Mouse (Mus musculus) T-helper 17 cell (primary cell): ENCODE measurements around the gene Xxylt1.

Experiments used
- in situ Hi-C, 2 experiments: fragments of 300-600 bp; cut with MboI, MseI; formaldehyde crosslinking; loops; 1 replicate in 1 of 2; 2 replicates in 1 of 2; pipeline ENCODE4 v1.15.1; 2025; ENCODE audit warnings: high pct_unique_total_duplicates in 2 of 2

Gene Xxylt1

DNA sequence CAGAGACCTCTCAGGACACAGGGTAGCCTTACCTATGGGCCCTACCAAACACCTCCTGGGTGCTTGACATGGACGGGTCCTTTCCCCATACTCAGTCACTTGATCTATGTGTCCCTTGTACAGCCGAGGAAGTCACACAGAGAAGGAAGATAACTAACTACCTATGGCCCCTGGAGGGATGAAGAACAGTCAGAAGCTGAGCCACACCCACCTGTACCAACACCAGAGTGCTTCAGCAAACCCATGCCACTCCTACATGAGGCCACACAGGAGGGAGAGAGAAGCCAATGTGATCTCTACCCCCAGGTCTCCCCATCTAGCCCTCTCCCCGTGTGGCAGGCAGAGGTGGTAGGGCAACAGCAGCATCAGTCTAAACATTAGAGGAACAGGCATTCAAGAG, 18.3 kb downstream of the Xxylt1 start:
- in situ Hi-C loops = no loop called here

DNA sequence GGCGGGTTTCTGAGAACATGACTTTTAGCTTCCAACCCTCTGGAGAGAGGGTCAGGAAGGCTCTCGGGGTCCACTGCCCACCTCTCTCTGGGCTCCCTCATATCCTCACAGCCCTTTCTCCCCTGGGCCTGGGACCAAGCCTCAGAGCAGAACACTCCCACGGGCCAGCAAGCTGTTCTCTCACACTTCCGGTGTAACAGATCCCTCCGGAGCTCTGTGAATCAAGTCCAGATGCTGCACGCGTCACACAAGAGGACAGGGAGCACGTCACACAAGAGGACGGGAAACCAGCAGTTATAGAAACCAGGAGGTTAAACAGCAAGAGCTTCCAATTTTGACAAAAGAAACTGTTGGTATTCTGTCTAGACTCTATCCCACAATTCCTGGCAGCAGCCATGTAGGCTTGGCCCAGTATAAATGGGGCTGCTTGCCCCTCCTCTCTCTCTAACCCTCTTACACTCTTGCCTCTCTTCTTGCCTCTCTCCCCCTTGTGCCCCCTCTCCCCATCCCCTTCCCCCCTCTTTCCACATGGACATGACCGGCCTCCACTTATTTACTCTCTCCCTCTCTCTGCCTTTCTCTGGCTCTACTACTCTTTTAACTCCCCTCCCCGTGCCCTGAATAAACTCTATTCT, 19.9 kb downstream of the Xxylt1 start:
- in situ Hi-C loops = no loop called here

DNA sequence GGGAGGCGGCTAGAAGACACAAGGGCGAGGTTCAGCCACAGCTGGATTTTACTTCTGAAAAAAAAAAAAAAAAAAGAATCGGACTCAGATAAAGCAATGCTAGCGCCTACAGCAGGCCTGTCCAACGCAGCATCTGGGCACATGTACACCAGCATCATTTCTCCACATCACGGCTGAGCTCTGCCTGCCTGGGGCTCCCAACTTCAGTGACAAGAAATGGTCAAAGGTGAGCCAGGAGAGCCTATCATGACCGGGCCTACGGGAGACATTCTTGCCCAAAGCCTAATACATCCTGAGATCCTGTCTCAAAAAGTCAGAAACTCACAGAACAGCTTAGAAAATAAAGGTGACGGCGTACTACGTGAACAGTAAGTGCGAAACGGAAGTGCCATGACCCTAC, 20.5 kb downstream of the Xxylt1 start:
- in situ Hi-C loops = no loop called here

DNA sequence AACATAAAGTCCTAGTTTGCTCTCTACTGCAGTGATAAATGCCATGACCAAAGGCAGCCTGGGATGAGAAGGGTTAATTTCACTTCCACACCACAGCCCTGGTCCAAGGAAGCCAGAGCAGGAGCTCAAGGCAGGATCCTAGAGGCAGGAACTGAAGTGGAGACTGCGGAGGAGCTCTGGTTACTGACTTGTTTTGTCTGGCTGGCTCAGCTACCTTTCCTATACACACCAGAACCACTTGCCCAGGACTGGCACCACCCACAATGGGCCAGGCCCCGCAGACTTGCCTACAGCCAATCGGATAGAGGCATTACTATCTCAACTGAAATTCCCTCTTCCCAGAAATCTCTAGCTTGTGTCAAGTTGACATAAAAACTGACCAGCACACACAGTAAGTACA, 21.0 kb downstream of the Xxylt1 start:
- in situ Hi-C loops = no loop called here

DNA sequence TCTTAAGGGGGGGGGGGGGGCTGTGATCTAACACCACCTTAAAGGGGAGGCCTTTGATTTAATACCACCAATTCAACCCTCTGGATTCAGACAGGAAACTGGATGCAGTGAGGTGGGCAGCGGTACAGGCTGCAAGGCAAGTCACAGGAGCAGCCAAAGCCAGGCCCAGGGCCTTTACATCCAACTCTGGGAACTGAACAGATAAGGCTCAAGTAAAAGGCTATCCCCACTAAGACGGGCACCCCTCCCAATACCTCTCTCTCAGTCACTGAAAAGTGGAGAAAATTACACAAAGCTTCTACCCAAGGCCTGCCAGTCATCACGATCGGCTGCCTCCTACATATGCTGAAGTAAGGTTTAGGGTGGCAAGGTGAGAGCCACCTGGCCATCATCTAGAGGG, 21.5 kb downstream of the Xxylt1 start:
- in situ Hi-C loops = no loop called here

DNA sequence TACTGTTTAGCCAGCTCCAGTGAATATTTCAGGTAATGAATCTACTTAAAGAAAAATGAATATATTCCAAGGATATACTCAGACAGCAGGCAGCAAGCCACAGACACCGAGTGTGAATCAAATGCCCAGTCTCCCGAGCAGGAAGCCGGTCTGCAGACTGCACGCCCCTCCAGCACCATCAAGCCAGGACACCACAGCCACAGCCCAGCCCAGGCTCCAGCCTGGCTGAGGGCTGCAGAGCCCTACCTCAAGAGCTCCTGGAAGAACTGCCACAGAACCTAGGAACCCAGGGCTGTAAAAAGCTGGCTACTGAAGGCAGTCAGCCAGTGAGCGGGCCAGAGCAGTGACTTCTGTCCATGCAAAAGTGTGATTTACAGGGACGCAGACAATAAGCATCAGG, 28.4 kb downstream of the Xxylt1 start:
- in situ Hi-C loops = no loop called here

DNA sequence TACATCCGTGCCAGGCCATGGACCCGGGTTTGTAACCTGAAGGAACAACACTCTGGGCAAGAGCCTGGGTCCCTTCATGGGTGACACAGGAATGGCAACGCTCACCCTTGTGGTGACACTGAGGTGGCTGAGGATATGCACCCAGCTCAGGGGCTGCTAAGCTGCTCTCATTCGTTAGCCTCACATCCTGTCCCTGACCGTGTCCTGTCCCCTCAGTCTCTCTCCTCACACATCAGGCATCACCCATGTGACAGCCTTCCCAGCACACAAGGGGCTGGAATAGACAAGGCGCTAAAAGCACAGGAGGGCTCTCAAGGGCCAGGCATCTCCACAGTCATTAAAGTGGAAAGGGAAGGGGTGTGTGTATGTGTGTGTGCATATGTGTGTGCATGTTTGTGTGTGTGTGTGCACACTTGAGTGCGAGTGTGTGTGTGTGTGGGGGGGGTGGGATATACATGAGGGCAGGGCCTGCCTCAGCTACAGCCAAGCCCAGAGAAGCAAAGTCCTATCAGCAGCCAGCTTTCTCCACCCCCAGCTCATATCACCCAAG, 29.0 kb downstream of the Xxylt1 start:
- in situ Hi-C loops = no loop called here

DNA sequence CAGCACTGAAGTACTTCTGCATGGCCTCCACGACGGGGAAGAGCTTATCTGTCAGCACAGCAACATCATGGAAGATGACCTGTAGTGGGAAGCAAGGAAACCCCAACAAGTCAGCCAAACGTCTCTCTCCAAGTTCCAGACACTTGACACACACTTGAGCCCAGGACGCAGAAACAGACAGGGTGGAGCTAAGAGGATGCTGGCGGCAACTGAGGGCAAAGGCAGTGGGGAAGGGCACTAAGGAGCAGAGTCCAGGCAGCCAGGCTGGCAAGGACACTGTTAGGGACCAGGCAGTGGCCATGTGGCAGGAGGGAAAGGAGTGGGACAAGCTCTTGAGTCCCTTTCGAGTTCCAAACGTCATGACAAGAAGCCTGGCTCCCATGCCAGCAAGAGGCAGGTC, 30.5 kb downstream of the Xxylt1 start:
- in situ Hi-C loops = no loop called here

DNA sequence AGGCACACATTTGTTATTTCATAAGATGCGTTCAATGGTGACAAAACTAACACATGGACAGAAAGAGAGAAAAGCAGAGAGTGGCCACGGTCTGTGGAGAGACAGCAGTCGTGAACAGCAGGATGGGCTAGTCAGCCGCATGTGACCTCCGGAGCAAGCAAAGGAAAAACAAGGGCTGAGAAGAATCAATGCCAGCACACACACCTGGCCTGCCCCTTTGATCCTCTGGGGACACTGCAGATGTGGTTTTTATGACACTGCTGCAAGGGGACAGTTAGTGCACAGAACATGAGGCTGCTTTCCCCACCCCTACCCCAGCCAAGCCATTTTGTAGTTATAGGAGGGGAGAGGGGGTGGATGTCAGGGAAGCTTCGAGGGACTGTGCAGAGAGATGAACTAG, 33.0 kb downstream of the Xxylt1 start:
- in situ Hi-C loops = no loop called here

DNA sequence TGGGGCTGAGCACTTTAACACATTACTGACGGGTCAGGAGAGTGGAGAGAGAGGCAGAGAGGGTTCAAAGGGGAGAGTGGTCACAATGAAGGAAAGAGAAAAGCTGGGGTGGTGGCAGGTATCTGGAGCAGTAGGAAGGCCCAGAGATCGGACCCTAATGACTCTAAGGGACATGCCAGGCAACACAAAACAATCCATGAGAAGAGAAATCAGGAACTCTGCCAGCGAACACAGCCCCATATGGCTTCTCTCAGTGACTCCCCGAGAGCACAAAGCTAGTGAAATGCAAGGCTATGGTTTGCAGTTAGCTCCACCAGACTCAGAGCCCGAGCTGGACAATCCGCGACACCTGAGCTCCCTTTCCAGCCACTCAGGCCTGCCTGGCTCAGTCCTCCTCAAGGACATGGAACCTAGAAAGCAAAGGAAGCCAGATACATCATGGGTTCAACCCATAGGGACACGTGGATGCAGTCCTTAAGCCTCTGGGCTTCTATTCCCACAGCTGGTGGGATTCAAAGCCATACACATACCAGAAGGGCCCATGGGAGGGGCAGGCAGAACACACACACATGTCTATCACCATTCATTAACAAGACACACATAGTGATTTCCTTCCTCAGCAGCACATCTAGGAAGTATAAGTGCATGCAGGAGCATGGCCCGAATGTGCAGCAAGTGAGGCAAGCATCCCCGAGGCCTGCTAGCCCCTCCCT, 33.9 kb downstream of the Xxylt1 start:
- in situ Hi-C loops = no loop called here

DNA sequence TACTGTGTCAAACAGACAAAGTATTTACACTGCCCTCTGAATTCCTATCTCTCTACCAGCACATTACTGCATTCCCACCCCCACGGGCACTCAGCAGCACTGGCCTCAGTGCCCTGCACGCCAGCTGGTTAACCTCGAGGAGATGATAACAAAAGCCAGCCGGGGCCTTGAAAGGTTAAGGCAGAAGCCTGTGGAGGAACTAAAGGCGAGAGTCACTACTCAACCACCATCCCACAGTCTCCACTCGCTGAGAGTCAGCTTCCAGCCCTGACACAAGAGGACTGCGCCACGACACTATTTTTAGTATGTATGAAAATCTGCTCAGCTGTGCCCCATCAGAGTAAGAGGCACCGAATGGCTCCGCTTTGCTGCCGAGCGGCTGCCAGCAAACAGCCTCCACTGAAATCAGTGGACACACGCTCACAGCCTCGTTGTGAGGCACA, 35.0 kb downstream of the Xxylt1 start:
- in situ Hi-C loops = no loop called here

DNA sequence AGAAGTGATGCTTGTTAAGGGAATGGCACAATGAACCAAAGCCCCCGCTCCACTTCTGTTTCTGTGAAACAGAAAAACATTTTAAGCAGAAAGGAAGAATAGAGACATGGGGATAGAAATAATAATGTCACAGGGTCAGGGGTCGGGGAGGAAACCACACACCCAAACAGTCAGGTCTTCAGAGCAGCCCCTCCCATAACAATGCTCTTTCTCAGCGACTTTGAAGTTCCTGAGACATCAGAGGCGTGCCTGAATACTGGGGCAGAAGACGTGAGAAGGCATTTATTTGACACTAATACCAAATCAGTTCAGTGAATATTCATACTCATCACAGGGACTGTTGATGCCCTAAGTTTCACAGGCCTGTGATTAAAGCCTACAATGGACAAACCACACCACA, 36.0 kb downstream of the Xxylt1 start:
- in situ Hi-C loops = no loop called here

DNA sequence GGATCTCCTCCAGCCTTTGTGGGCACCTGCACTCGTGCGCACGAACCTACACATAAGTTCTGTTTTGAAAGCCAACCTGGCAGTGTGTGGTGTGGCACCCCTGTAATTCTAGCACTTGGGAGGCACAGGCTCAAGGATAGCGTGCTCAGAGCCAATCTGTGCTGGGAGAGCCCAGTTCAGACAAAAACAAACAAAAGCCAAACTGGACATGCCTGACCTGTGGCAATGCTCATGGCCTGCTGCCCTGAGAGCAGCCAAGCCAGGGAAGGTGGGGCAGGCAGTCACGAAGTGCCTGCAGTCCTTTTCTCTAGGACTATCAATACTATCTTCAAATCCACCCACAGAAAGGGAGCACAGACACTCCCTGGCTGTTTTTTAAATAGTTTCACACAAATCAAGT, 38.1 kb downstream of the Xxylt1 start:
- in situ Hi-C loops = loop anchor here in 1 of 2 experiments (5.0 kb wide), 1 partner anchor 56 kb away; no protein-coding TSS in a partner anchor

DNA sequence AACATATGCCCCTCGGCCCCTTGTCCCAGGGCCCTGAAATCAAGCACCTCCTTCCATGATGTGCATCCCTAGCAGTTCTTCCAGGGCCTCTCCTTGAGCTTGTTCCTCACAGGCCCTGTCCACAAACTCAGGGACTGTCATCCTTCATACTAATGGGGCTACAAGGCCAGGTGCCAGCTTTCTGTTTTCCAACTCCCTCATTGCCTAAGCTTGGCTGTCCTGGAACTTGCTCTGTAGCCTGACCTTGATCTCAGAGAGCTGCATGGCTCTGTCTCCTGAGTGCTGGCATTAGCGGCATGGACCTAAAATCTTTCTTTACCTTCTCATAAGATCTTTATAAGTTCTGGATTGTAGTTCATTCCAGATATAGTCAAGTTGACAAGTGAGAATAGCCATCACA, 39.7 kb downstream of the Xxylt1 start:
- in situ Hi-C loops = loop anchor here in 1 of 2 experiments (5.0 kb wide), 1 partner anchor 54 kb away; no protein-coding TSS in a partner anchor

DNA sequence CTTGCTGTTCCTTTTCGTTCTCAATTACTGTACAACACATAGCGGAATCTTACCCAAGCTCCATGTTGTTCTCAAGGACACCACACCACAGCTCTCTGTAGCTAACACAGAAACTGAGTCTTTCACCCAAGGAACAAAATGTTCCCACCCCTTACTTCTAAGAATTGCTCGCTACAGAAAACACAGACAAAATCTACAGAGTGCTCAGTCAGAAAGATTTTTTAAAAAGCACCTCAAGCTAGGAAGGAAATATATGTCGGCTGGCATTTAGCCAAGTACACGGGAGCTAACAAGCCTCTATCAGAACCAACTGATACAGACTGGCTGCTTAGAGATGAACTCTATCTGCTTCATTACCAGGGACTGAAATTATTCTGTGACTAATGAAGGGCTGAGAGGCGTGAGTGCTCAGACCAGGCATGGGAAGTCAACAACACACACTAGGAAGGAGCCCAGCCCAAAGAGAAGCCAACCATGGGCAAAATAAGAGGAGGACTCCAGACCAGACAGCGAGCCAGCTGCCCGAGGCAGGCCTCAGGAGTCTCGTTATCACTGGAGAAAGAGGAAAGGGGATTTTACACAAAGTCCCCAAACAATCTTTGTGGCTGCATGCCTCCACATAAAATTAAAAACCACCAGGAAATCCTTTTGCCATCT, 41.3 kb downstream of the Xxylt1 start:
- in situ Hi-C loops = loop anchor here (5.0 to 10.0 kb wide), 2 partner anchors 53 to 1525 kb away; no protein-coding TSS in a partner anchor

DNA sequence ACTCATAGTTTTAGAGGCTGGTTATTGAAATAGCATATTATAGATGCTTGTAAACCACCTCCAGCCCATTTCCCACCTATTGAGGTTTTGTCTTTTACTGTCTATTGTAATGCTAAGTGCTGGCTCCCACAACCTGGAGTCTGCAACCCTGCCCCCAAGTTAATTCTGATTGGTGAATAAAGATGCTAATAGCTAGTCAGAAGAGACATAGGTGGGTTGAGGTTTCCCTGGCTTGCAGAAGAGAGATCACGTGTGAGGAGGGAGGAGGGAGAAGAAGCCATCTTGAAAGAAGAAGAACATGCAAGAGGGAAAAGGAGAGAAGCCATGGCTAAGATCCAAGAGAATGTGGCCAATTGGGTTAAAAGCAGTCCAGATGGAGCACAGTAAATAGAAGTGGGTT, 43.8 kb downstream of the Xxylt1 start:
- in situ Hi-C loops = loop anchor here in 1 of 2 experiments (10.0 kb wide), 1 partner anchor 1527 kb away; no protein-coding TSS in a partner anchor

DNA sequence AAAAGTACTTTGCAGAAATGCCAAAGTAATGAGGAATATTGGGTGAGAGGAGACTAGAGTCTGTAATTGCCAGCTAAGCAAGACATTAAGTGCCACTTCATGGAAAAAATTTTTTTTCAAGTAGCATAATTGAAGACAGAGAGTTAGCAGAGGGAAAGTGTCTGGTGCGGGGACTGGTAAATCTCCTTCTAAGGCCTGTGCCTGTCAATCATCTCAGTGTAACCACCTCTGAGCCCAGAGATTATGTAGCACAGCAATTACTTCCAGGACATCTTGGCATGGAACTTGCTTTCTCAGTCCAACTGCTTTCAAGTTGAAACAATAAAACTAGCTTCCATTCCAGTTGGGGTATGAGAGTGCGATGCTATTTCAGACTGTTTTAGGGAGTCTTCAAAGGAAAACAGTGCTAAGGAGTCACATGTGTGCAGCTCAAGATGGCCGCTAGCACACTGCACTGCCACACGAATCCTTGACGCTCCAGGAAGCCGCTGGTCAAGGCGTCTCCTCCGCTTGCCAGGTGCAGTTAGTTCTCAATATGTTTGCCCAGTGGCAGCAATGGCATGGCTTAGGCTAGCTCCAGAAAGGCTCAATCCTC, 45.5 kb downstream of the Xxylt1 start:
- in situ Hi-C loops = loop anchor here in 1 of 2 experiments (10.0 kb wide), 1 partner anchor 1529 kb away; no protein-coding TSS in a partner anchor

DNA sequence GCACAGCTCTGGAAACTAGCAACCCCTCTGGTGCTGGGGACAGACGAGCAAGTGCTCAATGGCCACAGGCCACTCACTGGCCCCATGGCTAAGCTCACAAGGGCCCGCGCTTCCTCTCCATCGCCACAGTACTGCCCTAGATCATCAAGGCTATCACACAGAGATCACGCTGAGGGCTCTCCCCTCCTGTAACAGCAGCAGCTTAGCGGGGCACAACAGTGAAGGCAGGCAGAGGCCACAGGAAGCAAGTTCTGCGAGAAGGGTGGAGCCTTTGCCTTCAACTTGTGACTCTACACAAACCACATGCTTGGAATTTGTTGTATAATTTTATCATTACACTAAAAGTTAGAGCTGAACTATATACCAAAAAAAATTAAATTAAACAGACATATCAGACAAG, 46.0 kb downstream of the Xxylt1 start:
- in situ Hi-C loops = loop anchor here in 1 of 2 experiments (10.0 kb wide), 1 partner anchor 1530 kb away; no protein-coding TSS in a partner anchor

DNA sequence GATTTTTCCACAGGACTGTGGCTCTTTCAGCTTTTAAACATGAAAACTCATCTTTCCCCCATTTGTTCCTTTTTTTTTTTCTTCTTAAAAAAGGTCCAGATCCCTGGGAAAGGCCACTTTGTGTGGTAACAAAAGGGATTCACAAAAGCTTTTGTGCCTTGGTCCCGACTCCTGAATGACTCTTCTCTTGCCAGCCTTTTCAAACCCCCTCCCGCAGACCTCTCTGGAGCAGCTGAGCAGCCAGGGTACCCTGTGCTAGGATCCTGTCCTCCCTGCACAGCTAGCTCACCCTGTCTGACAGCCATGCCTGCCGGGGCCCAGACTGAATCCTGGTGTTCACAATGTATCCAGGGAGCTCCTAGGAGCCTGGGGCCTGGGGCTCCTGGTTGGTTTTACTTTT, 47.2 kb downstream of the Xxylt1 start:
- in situ Hi-C loops = loop anchor here in 1 of 2 experiments (10.0 kb wide), 1 partner anchor 1531 kb away; no protein-coding TSS in a partner anchor

DNA sequence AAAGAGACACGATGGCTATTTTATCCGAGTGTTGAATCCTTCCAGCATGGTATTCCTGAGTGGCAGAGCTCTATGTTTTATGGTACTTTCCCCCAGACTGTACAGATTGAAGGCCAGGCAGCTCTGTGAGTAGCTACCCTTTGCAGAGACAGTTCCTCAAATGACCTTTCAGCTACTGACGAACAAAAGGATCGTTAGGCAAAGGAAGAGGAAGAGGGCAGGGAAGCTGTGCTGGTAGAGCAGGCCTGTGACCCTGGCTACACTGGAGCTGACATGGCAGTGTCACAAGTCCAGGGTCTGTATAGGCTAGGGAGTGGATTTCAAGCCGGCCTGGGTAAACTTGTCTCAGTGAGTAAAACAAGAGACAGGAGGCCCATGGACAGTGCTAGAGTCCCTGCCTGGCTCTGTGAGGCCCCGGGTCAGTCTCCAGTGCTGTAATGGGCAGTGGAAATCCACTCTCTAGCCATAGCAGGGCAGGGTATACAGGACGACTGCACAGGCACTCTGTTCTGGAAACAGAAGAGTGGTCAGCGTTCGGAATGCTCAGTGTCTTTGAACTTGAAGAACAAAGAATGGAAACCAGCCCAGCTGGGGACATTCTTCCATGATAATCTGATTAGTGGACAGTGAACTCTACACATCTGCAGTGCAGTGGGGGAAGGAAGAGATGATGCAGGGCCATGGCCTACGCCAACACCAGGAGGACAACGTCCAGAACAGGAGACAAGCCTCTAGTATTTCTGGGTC, 51.3 kb downstream of the Xxylt1 start:
- in situ Hi-C loops = loop anchor here in 1 of 2 experiments (10.0 kb wide), 1 partner anchor 1535 kb away; no protein-coding TSS in a partner anchor

DNA sequence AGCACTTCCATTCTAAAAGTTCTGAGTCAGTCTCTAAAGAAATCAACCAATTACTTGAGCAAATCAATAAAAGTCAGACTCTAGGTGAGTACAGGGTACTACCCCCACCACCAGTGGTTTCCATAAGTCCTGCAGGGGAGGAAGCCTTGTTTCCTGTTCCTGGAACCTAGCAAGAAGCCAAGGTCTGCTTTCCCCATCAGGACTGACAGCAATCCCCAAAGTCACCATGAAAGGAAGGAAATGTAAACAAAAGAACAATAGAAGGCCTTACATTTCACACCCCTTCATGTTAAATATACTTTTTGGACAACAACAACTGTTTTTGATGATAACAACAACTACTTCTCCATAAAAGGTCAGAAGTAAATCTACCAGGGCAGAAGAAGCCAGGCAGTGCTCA, 53.6 kb downstream of the Xxylt1 start:
- in situ Hi-C loops = no loop called here
